Mouse (Mus musculus): ENCODE measurements at regions not wholly inside any gene's neighbourhood (a gene's known extent, or its start where the extent isn't known, plus 50 kb on each side); places are given as distances from the start of the nearest gene placed in this dataset. TPM values are rescaled to one million over a fixed set of nuclear protein-coding genes. Genes with fewer than 3 reads are reported as not detected.
A peak's percentile ranks its signal among the peaks of the same experiment; 100 is the strongest.

- Histone ChIP-seq H3K27ac (no peak overlapping the region), H3K4me3 (no peak overlapping the region)
- DNase-seq = no peak
- intact Hi-C loops (cut with DNase I) = no loop called here
- no peak for TF ChIP-seq CTCF (IDR thresholded peaks at IDR 0.05)
Measured at GRCm38 (mm10) chr1:30362072-30362769, 511.5 kb downstream of the Phf3 start.

GRCm38 (mm10) chr1:30320657-30321262, 553.0 kb downstream of the Phf3 start:
- no peak for TF ChIP-seq CTCF (IDR thresholded peaks at IDR 0.05)
- Histone ChIP-seq H3K4me3 (no peak overlapping the region), H3K27ac (no peak overlapping the region)
- intact Hi-C loops (cut with DNase I) = no loop called here
- no peak for DNase-seq

GRCm38 (mm10) chr1:30318195-30318594, 555.5 kb downstream of the Phf3 start:
- no peak for TF ChIP-seq CTCF (IDR thresholded peaks at IDR 0.05)

GRCm38 (mm10) chr1:30289073-30289472, 584.6 kb downstream of the Phf3 start:
- intact Hi-C loops (cut with DNase I) = no loop called here
- Histone ChIP-seq H3K4me3 (no peak overlapping the region), H3K27ac (no peak overlapping the region)
- TF ChIP-seq CTCF (IDR thresholded peaks at IDR 0.05) = no peak
- DNase-seq = no peak

More at GRCm38 (mm10) chr1:30318195-30318594, 555.5 kb downstream of the Phf3 start:
- DNase-seq = no peak
- Histone ChIP-seq H3K27ac (no peak overlapping the region), H3K4me3 (no peak overlapping the region)
- intact Hi-C loops (cut with DNase I) = no loop called here

GRCm38 (mm10) chr1:30262418-30262817, 611.3 kb downstream of the Phf3 start:
- DNase-seq = no peak
- no peak for TF ChIP-seq CTCF (IDR thresholded peaks at IDR 0.05)
- intact Hi-C loops (cut with DNase I) = no loop called here
- no peak overlapping the region for H3K4me3 ChIP-seq
- no peak overlapping the region for H3K27ac ChIP-seq

- intact Hi-C loops (cut with DNase I) = no loop called here
Measured at GRCm38 (mm10) chr1:30259547-30259946, 614.2 kb downstream of the Phf3 start.

GRCm38 (mm10) chr1:30216764-30217348, 656.9 kb downstream of the Phf3 start:
- no peak for TF ChIP-seq CTCF (IDR thresholded peaks at IDR 0.05)
- DNase-seq = no peak
- H3K27ac ChIP-seq = no peak overlapping the region
- intact Hi-C loops (cut with DNase I) = no loop called here
- H3K4me3 ChIP-seq = no peak overlapping the region

More at GRCm38 (mm10) chr1:30259547-30259946, 614.2 kb downstream of the Phf3 start:
- DNase-seq = no peak
- 0 out of 2 replicates have a peak, but pooled peaks have one; percentile 14 for TF ChIP-seq CTCF (IDR thresholded peaks at IDR 0.05)
- H3K4me3 ChIP-seq = no peak overlapping the region
- no peak overlapping the region for H3K27ac ChIP-seq

- no peak for DNase-seq
Measured at GRCm38 (mm10) chr1:30204608-30205262, 669.0 kb downstream of the Phf3 start.

GRCm38 (mm10) chr1:30176225-30176624, 697.5 kb downstream of the Phf3 start:
- Histone ChIP-seq H3K27ac (no peak overlapping the region), H3K4me3 (no peak overlapping the region)
- no peak for DNase-seq
- TF ChIP-seq CTCF (IDR thresholded peaks at IDR 0.05) = no peak
- intact Hi-C loops (cut with DNase I) = no loop called here

More at GRCm38 (mm10) chr1:30204608-30205262, 669.0 kb downstream of the Phf3 start:
- no peak for TF ChIP-seq CTCF (IDR thresholded peaks at IDR 0.05)
- H3K4me3 ChIP-seq = no peak overlapping the region
- intact Hi-C loops (cut with DNase I) = no loop called here
- no peak overlapping the region for H3K27ac ChIP-seq

GRCm38 (mm10) chr1:30144997-30145396, 728.7 kb downstream of the Phf3 start:
- no peak for TF ChIP-seq CTCF (IDR thresholded peaks at IDR 0.05)
- Histone ChIP-seq H3K27ac (no peak overlapping the region), H3K4me3 (no peak overlapping the region)
- intact Hi-C loops (cut with DNase I) = no loop called here
- DNase-seq = no peak

- intact Hi-C loops (cut with DNase I) = no loop called here
- DNase-seq = no peak
- Histone ChIP-seq H3K27ac (no peak overlapping the region), H3K4me3 (no peak overlapping the region)
- no peak for TF ChIP-seq CTCF (IDR thresholded peaks at IDR 0.05)
Measured at GRCm38 (mm10) chr1:30114186-30114585, 759.5 kb downstream of the Phf3 start.

Small RNA genes in the stretch of these regions (microRNA-seq; reads per million reads assigned to microRNA genes)
- not detected for gene Gm27430
